Mouse (Mus musculus) erythroblast, embryonic 14.5 days (primary cell): ENCODE measurements around the gene Eno2.

ENCODE experiments used
- GATA1 ChIP-seq: IDR thresholded peaks from 2 replicates; pipeline ENCODE4 v1.6.1; 2012; ENCODE audit warnings: low read length, inconsistent platforms, mixed read lengths
- TAL1 ChIP-seq: IDR thresholded peaks from 3 replicates; pipeline ENCODE4 v1.6.1; 2012; ENCODE audit warnings: low read length, inconsistent platforms, mixed read lengths

DNA sequence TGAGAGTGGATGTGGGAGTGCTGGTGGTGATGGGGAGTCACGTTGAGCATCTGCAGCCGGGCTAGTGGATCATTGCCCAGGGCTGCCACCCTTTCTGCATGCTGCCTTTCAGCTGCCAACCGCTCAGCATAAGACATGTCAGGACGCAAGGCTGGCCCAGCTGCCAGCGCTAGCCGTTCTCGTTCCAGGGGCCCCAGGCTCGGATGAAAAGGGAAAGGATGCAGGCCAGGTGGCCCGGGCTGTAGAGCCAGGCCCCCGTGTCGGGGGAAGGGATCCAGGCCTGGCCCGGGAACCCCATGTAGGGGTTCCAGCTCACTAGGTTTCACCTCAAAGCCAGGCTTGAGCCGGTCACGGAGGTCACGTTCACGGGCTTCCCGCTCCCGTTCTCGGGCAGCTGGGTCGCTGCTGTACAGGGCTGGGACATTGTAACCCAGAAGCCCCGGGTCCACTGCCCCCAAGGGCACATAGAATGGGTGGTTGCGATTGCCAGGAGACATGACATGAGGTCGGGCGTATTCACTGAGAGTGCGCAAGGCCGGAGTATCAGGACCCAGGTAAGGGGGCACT is 24.6 kb downstream of the Eno2 start:
- TF ChIP-seq TAL1: no peak
- no peak for TF ChIP-seq GATA1
